Mouse (Mus musculus) E14TG2a.4 (cell line): ENCODE measurements at regions not wholly inside any gene's neighbourhood (a gene's known extent, or its start where the extent isn't known, plus 50 kb on each side); places are given as distances from the start of the nearest gene placed in this dataset.
"Not testable (repeated sequence)": the region's sequence is repeated elsewhere in the genome, so short reads cannot be mapped to it uniquely, and the experiment has no call there.

Experiments
- H3K27me3 ChIP-seq: 2 replicates; pipeline ENCODE4 v1.6.1; 2014; ENCODE audit warnings: low read length, control low read depth; ENCODE audit not compliant: insufficient read depth
- H3K36me3 ChIP-seq: 2 replicates; pipeline ENCODE4 v1.6.1; 2014; ENCODE audit warnings: low read length, control low read depth; ENCODE audit not compliant: insufficient read depth
- H3K4me1 ChIP-seq: replicated peaks from 2 replicates; pipeline ENCODE4 v1.6.1; 2014; ENCODE audit warnings: low read depth, low read length, control low read depth
- H3K4me3 ChIP-seq: replicated peaks from 2 replicates; pipeline ENCODE4 v1.5.1; 2014; ENCODE audit warnings: mild to moderate bottlenecking, low read length
- H3K9me3 ChIP-seq: 2 replicates; pipeline ENCODE4 v1.6.1; 2014; ENCODE audit warnings: low read length, control low read depth
- CTCF ChIP-seq: conservative IDR thresholded peaks from 2 replicates; pipeline ENCODE4 v1.5.1; 2014; ENCODE audit warnings: low read length
- NANOG ChIP-seq: IDR thresholded peaks from 2 replicates; pipeline ENCODE4 v1.6.1; 2014; ENCODE audit warnings: borderline replicate concordance, low read length, mixed read lengths
- POU5F1 ChIP-seq: IDR thresholded peaks from 2 replicates; pipeline ENCODE4 v1.6.1; 2014; ENCODE audit warnings: low read length, borderline replicate concordance

DNA sequence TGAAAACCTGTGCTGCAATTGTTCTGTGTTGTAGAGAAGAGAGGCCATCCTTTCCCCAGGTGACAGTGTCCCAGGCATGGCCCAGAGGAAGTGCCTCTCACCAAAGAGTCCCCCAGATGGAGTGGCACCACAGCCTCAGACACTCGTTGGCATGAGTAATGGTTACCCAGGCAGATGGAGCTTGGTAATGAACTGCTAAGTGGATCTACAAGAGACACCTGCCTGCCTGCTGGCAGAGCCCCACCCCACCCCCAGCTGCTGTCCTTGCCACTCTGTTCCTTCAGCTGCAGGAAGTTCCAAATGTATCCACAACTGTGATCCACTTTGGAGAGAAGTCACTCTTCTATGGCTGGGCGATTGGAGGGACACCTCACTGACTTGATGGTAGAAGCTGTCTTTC lies 72.0 kb downstream of the Foxa2 start:
- H3K27me3 ChIP-seq, result no peaks in the 10 kb centered on the region; the same call in 1 of the 2 replicates

DNA sequence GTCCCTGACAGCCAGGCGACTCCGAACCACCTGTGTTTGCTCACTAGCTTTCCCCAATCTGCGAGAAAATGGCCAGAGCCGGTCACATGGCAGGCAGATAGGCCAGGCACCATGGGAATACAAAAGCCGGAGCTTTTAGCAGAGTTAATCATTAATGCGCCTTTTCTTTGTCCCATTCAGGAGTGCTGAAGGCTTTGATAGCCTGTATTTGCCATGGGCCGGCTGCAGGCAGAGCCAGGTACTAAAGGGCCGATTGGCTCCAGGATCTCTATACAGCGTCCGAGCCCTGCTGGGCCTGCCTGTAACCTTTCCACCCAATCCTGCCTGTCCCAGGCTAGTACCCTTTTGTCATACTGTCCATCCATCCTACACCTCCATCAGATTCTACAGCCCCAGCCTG lies 78.1 kb downstream of the Foxa2 start:
- Histone ChIP-seq H3K27me3 (peaks cover 15% of the 10 kb centered on the region), H3K9me3 (no peaks in the 10 kb centered on the region), H3K4me1 (peaks cover 19% of the 10 kb centered on the region), H3K4me3 (peak overlapping the region; percentile 14; the same call in 1 of the 2 replicates), H3K36me3 (no peaks in the 10 kb centered on the region)
- TF ChIP-seq NANOG (peak; percentile 34; the same call in 1 of the 2 replicates), CTCF (no peak)

More for the DNA sequence above, 72.0 kb downstream of the Foxa2 start:
- no peak overlapping the region for H3K4me3 ChIP-seq
- TF ChIP-seq CTCF (no peak), NANOG (no peak), POU5F1 (no peak)
- no peaks in the 10 kb centered on the region for H3K9me3 ChIP-seq
- peaks cover 4% of the 10 kb centered on the region; the same call in 1 of the 2 replicates for H3K4me1 ChIP-seq
- no peaks in the 10 kb centered on the region for H3K36me3 ChIP-seq

DNA sequence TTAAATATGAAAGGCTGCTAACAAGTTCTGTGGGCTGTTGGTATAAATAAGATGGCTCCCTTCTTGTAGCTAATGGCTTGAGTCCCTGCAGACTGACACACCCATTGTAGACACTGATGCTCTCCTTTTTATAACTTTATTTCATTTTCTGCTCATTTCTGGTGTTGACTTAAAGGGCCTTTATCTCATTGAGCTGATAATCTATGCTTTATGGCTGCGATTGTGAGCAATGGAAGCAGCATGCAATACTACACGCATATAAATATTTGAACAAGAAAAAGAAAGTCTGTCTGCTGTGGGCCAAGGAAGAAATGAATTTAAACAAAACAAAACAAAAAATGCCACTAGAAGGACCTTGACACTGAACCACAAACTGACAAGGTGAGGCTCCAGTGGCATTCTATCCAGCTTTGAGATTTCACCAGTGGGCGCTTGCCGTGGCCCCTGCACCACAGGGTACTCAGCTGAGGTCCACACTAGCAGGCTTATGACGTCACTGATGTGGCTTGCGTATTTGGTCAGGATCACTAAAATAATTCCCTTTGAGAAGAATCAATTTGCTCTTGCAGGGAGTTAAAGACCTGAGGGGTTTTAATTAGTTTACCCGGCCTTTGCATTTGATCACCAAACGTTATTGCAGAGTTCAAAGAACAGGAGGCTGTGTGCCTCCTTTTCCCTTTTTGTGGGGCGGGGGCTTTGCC lies 78.8 kb downstream of the Foxa2 start:
- Histone ChIP-seq H3K27me3 (peaks cover 15% of the 10 kb centered on the region), H3K4me1 (peaks cover 19% of the 10 kb centered on the region), H3K9me3 (no peaks in the 10 kb centered on the region), H3K36me3 (no peaks in the 10 kb centered on the region), H3K4me3 (peak overlapping the region; percentile 14; the same call in 1 of the 2 replicates)
- TF ChIP-seq POU5F1 (no peak), NANOG (no peak), CTCF (no peak)

DNA sequence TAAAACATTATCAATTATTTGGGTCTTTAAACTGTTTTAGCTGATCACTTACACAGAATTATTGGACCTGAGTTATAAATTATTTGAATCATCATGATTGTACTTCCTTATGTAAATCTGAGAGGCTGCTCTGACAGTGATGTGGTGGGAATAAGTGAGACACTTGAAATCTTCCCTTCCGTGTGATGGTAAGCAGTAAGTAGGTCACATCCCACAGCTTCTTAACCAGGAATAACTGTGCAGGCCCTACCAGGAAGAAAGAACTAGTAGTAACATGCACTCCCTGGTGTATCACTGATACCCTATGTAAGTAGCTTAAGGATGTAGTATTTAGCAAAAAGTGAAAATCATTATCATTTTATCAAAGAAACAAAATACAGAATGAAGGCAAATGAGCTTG lies 83.5 kb downstream of the Foxa2 start:
- peaks cover 10% of the 10 kb centered on the region for H3K4me1 ChIP-seq
- not testable (repeated sequence) for H3K4me3 ChIP-seq, H3K9me3 ChIP-seq, H3K36me3 ChIP-seq, H3K27me3 ChIP-seq

DNA sequence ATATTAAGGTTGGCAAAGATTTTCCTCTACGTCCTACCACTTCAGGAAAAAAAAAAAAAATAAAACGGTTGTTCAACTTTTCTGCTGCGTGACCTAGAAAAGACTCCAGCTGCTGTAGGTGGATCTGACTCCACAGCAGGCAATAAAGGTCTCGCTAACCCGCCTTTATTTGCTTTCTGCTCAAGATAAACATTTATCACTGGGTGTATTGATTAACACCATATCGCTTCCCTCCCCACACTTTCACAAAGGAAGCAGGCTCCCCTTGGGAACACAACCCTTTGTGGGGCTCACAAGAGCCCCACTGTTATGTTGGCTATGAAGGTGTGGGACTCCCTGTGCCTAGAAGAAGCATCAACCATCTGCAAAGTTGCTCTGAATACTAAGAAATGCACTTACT lies 85.1 kb downstream of the Foxa2 start:
- Histone ChIP-seq H3K4me3 (no peak overlapping the region), H3K9me3 (no peaks in the 10 kb centered on the region), H3K27me3 (peaks cover 5% of the 10 kb centered on the region; the same call in 1 of the 2 replicates), H3K4me1 (no peaks in the 10 kb centered on the region), H3K36me3 (no peaks in the 10 kb centered on the region)
- TF ChIP-seq CTCF, result no peak
- no peak for TF ChIP-seq NANOG
- TF ChIP-seq POU5F1, result no peak

DNA sequence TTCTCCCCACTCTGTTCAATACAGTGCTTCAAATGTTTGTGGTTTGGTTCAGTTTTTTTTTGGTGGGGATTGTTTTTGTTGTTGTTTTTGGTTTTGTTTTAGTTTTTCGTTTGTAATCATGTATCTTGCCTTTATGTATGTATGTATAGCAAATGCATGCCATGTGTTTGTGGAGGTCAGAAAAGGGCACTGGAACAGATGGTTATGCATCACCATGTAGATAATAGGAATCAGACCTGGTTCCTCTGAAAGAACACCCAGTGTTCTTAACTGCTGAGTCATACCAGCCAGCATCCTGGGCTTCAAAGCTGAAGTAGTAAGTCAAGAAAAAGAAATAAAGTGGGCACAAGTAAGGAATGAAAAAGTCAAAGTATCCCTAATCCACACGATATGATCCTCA lies 92.6 kb downstream of the Foxa2 start:
- no peaks in the 10 kb centered on the region for H3K36me3 ChIP-seq
- H3K4me3 ChIP-seq, result no peak overlapping the region
- no peaks in the 10 kb centered on the region for H3K4me1 ChIP-seq
- no peaks in the 10 kb centered on the region for H3K9me3 ChIP-seq
- TF ChIP-seq NANOG, result no peak
- no peak for TF ChIP-seq CTCF
- TF ChIP-seq POU5F1, result no peak
- no peaks in the 10 kb centered on the region for H3K27me3 ChIP-seq

DNA sequence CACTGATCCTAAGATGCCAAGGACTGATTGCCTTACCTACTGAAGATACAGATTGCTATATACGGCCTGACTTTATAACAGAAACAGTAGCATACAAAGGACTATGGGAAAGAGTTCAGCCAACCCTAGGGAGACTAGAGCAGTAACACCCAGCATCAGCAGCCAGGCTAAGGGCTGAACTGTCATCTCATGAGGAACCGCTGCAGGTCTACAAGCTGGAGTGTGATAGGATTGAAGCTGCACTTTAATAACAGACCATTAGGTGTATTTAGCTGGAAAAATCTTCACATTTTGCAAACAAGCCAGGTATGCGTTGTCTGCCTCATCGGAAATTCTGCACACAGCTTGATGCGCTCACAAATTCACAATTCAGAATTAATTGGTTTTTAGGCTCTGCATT lies 95.5 kb downstream of the Foxa2 start:
- H3K9me3 ChIP-seq, result no peaks in the 10 kb centered on the region
- H3K4me3 ChIP-seq, result no peak overlapping the region
- H3K36me3 ChIP-seq, result no peaks in the 10 kb centered on the region
- H3K4me1 ChIP-seq, result no peaks in the 10 kb centered on the region
- 0 out of 2 replicates have a peak, but pooled peaks cover 4% of the 10 kb centered on the region for H3K27me3 ChIP-seq
- no peak for TF ChIP-seq NANOG
- no peak for TF ChIP-seq CTCF
- TF ChIP-seq POU5F1, result no peak

DNA sequence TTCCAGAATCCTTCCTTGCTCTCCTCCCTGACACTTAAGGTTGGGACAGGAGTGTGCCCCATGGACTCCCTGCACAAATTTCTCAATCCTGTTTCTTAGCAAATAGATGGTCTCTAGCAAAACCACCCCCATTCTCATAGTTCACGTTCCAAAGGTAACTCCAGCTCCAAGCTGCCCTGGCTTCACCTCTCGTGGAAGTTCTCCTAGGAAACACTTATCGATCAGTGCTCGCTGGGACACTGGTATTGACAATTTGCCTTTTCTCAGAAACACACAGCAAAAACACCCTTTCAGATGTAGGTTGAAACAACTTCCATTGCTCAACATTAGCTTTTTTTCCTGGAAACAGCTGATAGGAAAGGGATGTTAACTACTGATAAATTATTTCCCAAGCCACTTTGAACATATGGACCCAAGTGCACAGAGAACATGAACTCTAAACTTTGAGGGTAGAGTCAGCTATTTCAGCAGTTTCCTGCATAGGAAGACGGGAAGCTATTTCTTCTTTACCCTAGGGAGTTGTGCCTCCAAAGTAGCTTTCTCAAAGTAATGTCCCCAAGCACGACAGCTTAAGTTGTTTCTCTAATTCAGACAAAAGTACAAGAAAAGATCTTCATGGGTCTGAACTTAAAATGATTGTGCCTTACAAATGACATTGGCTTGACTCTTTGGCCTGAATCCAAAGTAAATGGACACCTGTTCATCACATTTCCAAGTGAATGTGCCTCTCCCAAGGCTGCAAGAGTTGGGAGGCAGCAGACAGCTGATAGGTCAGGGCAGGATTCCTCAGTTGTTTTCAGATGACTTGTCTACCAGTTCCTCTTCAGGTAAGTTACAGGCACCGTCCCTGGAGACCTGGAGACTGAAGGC lies 102.4 kb downstream of the Foxa2 start:
- Histone ChIP-seq H3K4me3 (no peak overlapping the region), H3K27me3 (0 out of 2 replicates have a peak, but pooled peaks cover 4% of the 10 kb centered on the region), H3K36me3 (no peaks in the 10 kb centered on the region), H3K4me1 (no peaks in the 10 kb centered on the region), H3K9me3 (no peaks in the 10 kb centered on the region)
- TF ChIP-seq CTCF, result no peak
- no peak for TF ChIP-seq NANOG
- TF ChIP-seq POU5F1, result no peak

DNA sequence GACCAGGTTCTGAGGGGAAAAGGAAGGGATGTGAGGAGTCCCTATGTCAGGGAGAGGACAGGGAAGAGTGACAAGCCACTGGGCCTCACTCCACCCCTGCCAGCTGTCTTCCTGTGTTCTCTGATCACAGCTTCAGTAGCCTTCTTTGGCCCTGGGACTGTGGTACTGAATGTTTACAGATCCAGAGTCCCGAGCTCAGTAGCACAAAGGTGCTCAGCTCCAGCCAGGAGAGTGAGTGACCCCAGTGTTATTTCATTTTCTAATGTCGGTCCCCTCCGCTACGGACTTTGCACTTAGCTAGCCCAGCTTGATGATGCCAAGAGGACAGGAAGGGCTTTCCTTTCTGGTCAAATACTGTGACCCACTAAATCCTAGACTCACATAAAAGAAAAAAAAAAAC lies 104.2 kb downstream of the Foxa2 start:
- 0 out of 2 replicates have a peak, but pooled peaks cover 1% of the 10 kb centered on the region for H3K27me3 ChIP-seq
- no peaks in the 10 kb centered on the region for H3K4me1 ChIP-seq
- no peaks in the 10 kb centered on the region for H3K36me3 ChIP-seq
- H3K9me3 ChIP-seq, result no peaks in the 10 kb centered on the region
- TF ChIP-seq CTCF (no peak), POU5F1 (no peak)
- no peak overlapping the region for H3K4me3 ChIP-seq
